Mouse (Mus musculus) stomach, postnatal 0 days (tissue): ENCODE results near the gene Gm49510. TPM values are rescaled to one million over a fixed set of nuclear protein-coding genes. Genes with fewer than 3 reads are reported as not detected.
"Not testable (repeated sequence)": the region's sequence is repeated elsewhere in the genome, so short reads cannot be mapped to it uniquely, and the experiment has no call there.

Experiments used
- ATAC-seq: fragments of 200-750 bp; cut with Nextera tagmentation; 2 replicates; pipeline ENCODE4 v1.8.0; 2017; ENCODE audit not compliant: low FRiP score, low TSS enrichment
- DNase-seq: peaks from one replicate; pipeline ENCODE4 v3.0.0-alpha.2; 2016; ENCODE audit warnings: low spot score
- H3K27ac ChIP-seq: fragments of 300-500 bp; sonication (generic); replicated peaks from 2 replicates; pipeline ENCODE4 v1.5.1; 2014; ENCODE audit warnings: mild to moderate bottlenecking, control low read depth
- H3K27me3 ChIP-seq: fragments of 300-500 bp; sonication (generic); 2 replicates; pipeline ENCODE4 v1.6.1; 2014; ENCODE audit warnings: low read length; ENCODE audit not compliant: control insufficient read depth, insufficient read depth
- H3K36me3 ChIP-seq: fragments of 300-500 bp; sonication (generic); 2 replicates; pipeline ENCODE4 v1.6.1; 2014; ENCODE audit warnings: low read length, mixed read lengths; ENCODE audit not compliant: control insufficient read depth, insufficient read depth
- H3K4me1 ChIP-seq: fragments of 300-500 bp; sonication (generic); replicated peaks from 2 replicates; pipeline ENCODE4 v1.6.1; 2014; ENCODE audit warnings: antibody characterized with exemption; ENCODE audit not compliant: control insufficient read depth, insufficient read depth
- H3K4me2 ChIP-seq: fragments of 300-500 bp; sonication (generic); replicated peaks from 2 replicates; pipeline ENCODE4 v1.6.1; 2014; ENCODE audit warnings: low read depth, mild to moderate bottlenecking, control low read depth, moderate library complexity
- H3K4me3 ChIP-seq: fragments of 300-500 bp; sonication (generic); 2 replicates; pipeline ENCODE4 v1.5.1; 2014; ENCODE audit warnings: low read depth, low read length, control low read depth
- H3K9ac ChIP-seq: fragments of 300-500 bp; sonication (generic); 2 replicates; pipeline ENCODE4 v1.6.1; 2014; ENCODE audit warnings: mild to moderate bottlenecking, low read length, control low read depth, mixed read lengths
- H3K9me3 ChIP-seq: fragments of 300-500 bp; sonication (generic); 2 replicates; pipeline ENCODE4 v1.6.1; 2016; ENCODE audit warnings: low read length; ENCODE audit not compliant: control insufficient read depth
- CTCF ChIP-seq: IDR thresholded peaks from 2 replicates; pipeline ENCODE4 v1.5.1; 2016; ENCODE audit warnings: antibody characterized with exemption, low read depth, mild to moderate bottlenecking, moderate library complexity
- EP300 ChIP-seq: optimal IDR thresholded peaks from 2 replicates; pipeline ENCODE3; 2016; ENCODE audit warnings: antibody characterized with exemption
- WGBS: fragments of 180-500 bp; shearing (Covaris S2); extraction: QIAGEN DNeasy Blood & Tissue Kit; methylation state at CpG from one replicate; pipeline ENCODE4 v1.1.7; 2014; 5-methylcytosine and 5-hydroxymethylcytosine counted together
- polyA plus RNA-seq: library from polyadenylated mRNA; unstranded; fragments of >200 nt; fragmentation: Nextera tagmentation; extraction: Ambion mirVana; gene quantifications from 2 replicates; pipeline ENCODE4 v1.2.1, GENCODE M21; 2015

Gm49510 gene
- polyA plus RNA-seq, 1 experiment from 2014 or later = 0.27 TPM

DNA sequence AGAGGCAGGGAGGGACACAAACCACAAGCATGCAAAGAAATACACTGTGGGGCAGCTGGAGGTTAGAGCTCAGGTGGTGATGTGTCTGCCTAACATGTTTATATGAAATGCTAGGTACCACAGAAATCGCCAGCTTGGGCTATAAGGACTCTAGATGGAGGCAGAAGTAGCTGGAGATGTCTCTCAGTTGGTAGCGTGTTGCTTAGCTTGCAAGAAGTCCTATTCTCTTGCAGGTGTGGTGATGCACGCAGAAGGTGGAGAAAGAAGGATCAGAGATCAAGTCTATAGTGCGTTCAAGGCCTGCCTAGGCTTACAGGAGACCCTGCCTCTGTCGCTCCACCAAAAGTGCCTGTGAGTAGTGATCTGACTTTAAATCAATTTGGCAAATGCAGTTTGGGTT lies 23.9 kb upstream of the Gm49510 start:
- Histone ChIP-seq H3K27ac (peak overlapping the region; percentile 88), H3K27me3 (no peaks in the 10 kb centered on the region), H3K4me3 (no peak overlapping the region), H3K36me3 (no peaks in the 10 kb centered on the region; the same call in 1 of the 2 replicates), H3K9me3 (no peaks in the 10 kb centered on the region), H3K4me2 (no peak overlapping the region; the same call in 1 of the 2 replicates), H3K4me1 (peaks cover 7% of the 10 kb centered on the region), H3K9ac (peak overlapping the region; percentile 31; the same call in 1 of the 2 replicates)
- ATAC-seq (no peak), DNase-seq (no peak)
- no peak for TF ChIP-seq EP300
- no peak for TF ChIP-seq CTCF
- WGBS = 65% methylated on average over 5 of the region's 5 CpGs

GRCm38 (mm10) chr15:78876258-78876696 lies 23.2 kb upstream of the Gm49510 start:
- Histone ChIP-seq H3K27me3 (no peaks in the 10 kb centered on the region), H3K27ac (peak overlapping the region; percentile 99), H3K4me3 (peak overlapping the region; percentile 63), H3K9ac (peak overlapping the region; percentile 56), H3K9me3 (no peaks in the 10 kb centered on the region), H3K36me3 (peaks cover 5% of the 10 kb centered on the region), H3K4me1 (peaks cover 7% of the 10 kb centered on the region), H3K4me2 (peak overlapping the region; percentile 68)
- TF ChIP-seq CTCF (peak; percentile 84), EP300 (peak; percentile 29)
- peak; percentile 95 for DNase-seq
- WGBS = 3% methylated on average over 17 of the region's 17 CpGs
- ATAC-seq = peak; percentile 73

DNA sequence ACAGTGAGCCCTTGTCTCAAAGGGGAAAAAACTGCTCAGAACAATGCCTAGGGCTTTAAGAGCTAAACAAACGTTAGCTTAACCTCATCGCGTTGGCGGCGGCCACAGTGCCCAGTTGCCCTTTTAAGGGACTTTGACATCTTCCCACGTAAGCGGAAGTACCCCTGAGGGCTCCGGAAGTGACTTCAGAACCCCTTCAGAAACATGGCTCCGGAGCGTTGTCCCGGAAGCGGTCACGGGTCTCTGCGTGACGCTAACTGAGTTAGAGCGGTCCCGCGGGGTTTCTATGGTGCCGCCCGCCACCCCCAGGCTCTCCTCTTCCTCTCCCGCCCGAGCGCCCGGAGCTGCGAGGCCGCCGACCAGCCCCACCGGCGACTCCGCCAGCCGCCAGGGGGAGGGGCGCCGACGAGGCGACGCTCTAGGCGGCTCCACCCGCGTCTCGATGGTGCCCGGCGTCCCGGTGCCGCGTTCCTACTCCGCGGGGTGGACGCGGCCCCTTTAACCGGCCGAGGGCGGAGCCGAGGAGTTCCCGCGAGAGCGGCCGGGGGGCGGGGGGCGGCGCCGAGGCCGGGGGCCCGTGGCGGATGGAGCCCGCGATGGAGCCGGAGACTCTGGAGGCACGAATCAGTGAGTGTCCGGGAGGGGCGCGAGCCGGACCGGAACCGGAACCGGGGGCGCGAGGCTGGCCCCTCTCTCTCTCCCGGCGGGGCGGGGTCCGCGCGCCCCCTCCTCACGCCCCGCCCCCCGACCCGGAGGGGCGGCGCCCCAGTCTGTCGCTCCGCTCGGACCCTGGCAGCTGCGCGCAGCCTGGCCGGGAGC lies 22.3 kb upstream of the Gm49510 start, which contains the start of gene Gga1:
Gene Gga1 (plus strand): TSS at position 200 of the 819 bp plus-strand sequence.
- H3K27ac ChIP-seq = peak within 1 kb of the TSS; percentile 99
- no peaks in the 10 kb centered on the region for H3K27me3 ChIP-seq
- DNase-seq (peak; percentile 94), ATAC-seq (peak; percentile 88)
- peak within 1 kb of the TSS; percentile 82 for H3K9ac ChIP-seq
- H3K9me3 ChIP-seq = no peaks in the 10 kb centered on the region
- H3K36me3 ChIP-seq = peaks cover 13% of the 10 kb centered on the region
- H3K4me3 ChIP-seq = peak within 1 kb of the TSS; percentile 63
- TF ChIP-seq EP300 (peak; percentile 68), CTCF (peak; percentile 29)
- WGBS = under 1% methylated on average over 67 of the region's 95 CpGs
- H3K4me2 ChIP-seq = peak within 1 kb of the TSS; percentile 68
- peaks cover 7% of the 10 kb centered on the region for H3K4me1 ChIP-seq

DNA sequence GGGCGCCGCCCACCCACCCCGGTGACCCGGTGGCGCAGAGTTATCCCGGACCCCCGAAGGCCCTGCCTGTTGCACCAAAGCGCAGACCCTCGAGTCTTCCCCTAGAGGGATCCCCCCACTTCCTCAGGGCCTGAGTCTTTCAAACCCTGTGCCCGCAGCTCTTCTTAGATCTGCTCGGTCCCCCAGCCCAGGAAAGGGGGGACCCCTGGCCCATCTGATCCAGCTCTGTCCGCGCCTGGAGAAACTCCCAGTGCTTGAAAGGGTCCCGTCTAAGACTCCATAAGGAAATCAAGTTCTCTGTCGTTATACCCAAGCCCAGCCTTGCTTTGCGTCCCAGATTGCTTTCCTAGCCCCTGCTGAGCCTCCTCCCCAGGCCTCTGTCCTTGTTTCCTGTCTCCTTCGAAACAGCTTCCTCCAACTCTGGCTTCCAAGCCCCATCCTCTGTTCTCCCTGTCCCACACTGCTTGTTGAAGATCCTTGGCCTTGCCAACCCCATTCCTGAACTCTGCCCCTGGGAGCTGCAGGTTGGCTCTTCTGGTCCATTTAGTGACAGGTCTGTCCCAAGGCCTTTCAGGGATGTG lies 21.6 kb upstream of the Gm49510 start:
- H3K4me2 ChIP-seq = peak overlapping the region; percentile 68
- WGBS = 0% methylated on average over 9 of the region's 17 CpGs
- H3K27ac ChIP-seq = peak overlapping the region; percentile 99
- DNase-seq (peak; percentile 32), ATAC-seq (no peak)
- peaks cover 18% of the 10 kb centered on the region for H3K36me3 ChIP-seq
- H3K4me1 ChIP-seq = peaks cover 7% of the 10 kb centered on the region
- H3K9me3 ChIP-seq = no peaks in the 10 kb centered on the region
- peak overlapping the region; percentile 63 for H3K4me3 ChIP-seq
- no peak; the same call in 1 of the 2 replicates for TF ChIP-seq CTCF
- no peak for TF ChIP-seq EP300
- no peaks in the 10 kb centered on the region for H3K27me3 ChIP-seq
- peak overlapping the region; percentile 82 for H3K9ac ChIP-seq

- H3K4me3 ChIP-seq, H3K4me2 ChIP-seq, H3K27me3 ChIP-seq, H3K9me3 ChIP-seq, ATAC-seq, H3K4me1 ChIP-seq: not testable (repeated sequence)
- WGBS = 13% methylated on average over 7 of the region's 7 CpGs
- Histone ChIP-seq H3K9ac (peak overlapping the region; percentile 23), H3K27ac (peak overlapping the region; percentile 61), H3K36me3 (peaks cover 27% of the 10 kb centered on the region)
- DNase-seq = peak; percentile 45
These were observed 20.5 kb upstream of the Gm49510 start for GRCm38 (mm10) chr15:78878792-78879516.
